Mouse (Mus musculus): ENCODE measurements around the gene Mob4. TPM values are rescaled to one million over a fixed set of nuclear protein-coding genes. Genes with fewer than 3 reads are reported as not detected.

The Mob4 gene
- polyA plus RNA-seq, 1 experiment = 11.1 TPM

DNA sequence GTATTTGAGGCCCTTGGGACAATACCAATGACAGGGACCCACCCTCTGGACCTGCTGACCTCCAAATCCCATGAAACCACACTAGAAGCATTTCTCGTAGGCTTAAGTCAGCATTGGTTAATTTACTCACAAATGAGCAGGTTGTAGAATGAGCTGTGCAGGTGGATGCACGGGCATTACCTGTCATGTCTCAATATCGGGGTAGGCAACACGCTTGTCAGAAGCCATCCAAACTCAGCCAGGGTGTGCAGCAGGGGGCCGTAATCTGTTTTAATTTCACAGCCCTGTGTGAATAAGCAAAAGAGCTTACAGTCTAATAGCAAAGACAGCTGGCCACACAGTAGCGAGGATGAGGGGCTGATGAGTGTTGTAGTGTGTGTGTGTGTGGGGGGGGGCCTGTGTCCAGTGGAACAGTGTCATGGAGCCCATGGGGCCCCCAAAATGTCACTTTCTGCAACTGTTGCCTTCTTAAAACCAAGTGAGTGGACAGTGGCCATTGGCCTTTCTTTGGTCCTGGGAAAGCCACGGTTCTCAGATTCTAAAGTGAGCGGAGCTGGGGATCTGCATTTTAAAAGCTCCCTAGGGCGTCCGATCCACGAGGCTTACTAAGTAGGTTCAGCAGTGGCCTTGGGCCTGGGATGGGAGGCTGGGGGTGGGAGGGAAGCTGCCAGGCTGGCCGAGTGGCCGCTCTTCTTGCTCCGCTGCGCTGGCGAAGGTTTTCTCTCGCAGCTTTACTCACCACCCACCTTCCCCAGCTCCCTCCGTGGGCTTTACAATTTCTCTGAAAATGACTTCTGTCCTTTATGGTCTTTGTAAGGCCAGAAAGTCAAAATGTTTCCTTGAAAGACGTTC, 63.3 kb downstream of the Mob4 start:
- DNase-seq = no peak
- Histone ChIP-seq H3K4me3 (replicated peaks; ENCODE audit: extremely low read depth, low read depth, low read length) (no peak overlapping the region), H3K4me1 (ENCODE audit: control insufficient read depth, insufficient read depth, low read length) (0 out of 2 replicates have a peak, but pooled peaks cover 2% of the 10 kb centered on the region)
- 84% methylated on average over 19 of the region's 19 CpGs for WGBS
- TF ChIP-seq POLR2A (IDR thresholded peaks at IDR 0.05; ENCODE audit: borderline replicate concordance, extremely low read depth, low read depth, low read length) = no peak
- no peak for TF ChIP-seq CTCF (IDR thresholded peaks at IDR 0.05; ENCODE audit: insufficient read depth, low read length)

GRCm38 (mm10) chr1:55195021-55195420, 64.0 kb downstream of the Mob4 start:
- TF ChIP-seq POLR2A (IDR thresholded peaks at IDR 0.05; ENCODE audit: borderline replicate concordance, extremely low read depth, low read depth, low read length) = no peak
- Histone ChIP-seq H3K4me3 (replicated peaks; ENCODE audit: extremely low read depth, low read depth, low read length) (no peak overlapping the region), H3K4me1 (ENCODE audit: control insufficient read depth, insufficient read depth, low read length) (0 out of 2 replicates have a peak, but pooled peaks cover 2% of the 10 kb centered on the region)
- DNase-seq = no peak
- WGBS = 82% methylated on average over 4 of the region's 4 CpGs

DNA sequence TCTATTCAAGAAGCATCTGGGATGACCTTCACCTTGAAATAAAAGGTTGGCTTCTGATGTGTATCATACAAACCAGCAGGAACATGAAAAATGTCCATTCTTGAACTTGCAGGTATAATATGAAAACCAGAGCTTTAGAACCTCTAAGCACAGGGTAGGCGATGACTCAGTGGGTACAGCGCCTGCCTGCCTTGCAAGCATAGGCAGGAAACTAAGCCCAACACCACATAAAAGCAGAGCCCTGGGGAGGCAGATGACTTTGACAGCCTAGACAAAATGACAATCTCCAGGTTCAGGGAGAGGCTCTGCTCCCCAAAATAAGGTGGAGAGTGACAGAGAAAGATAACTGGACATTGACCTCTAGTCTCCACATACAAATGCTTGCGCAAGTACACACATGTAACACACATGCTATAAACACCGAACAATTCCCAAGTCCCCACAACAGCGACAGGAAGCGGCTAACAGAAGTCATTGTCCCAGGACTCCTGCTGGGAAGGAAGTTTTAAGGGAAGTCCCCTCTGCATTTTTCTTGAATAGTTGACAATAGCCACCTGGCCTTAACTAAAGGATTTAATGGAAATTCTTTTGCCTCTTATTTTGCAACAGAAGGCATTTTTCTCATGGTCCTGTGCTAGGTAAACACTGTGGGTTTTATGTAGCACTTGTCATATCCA, 65.4 kb downstream of the Mob4 start:
- 38% methylated on average over 6 of the region's 6 CpGs for WGBS
- DNase-seq = no peak
- Histone ChIP-seq H3K4me3 (replicated peaks; ENCODE audit: extremely low read depth, low read depth, low read length) (no peak overlapping the region), H3K4me1 (ENCODE audit: control insufficient read depth, insufficient read depth, low read length) (0 out of 2 replicates have a peak, but pooled peaks cover 2% of the 10 kb centered on the region)
- TF ChIP-seq POLR2A (IDR thresholded peaks at IDR 0.05; ENCODE audit: borderline replicate concordance, extremely low read depth, low read depth, low read length) = no peak
- TF ChIP-seq CTCF (IDR thresholded peaks at IDR 0.05; ENCODE audit: insufficient read depth, low read length) = no peak

DNA sequence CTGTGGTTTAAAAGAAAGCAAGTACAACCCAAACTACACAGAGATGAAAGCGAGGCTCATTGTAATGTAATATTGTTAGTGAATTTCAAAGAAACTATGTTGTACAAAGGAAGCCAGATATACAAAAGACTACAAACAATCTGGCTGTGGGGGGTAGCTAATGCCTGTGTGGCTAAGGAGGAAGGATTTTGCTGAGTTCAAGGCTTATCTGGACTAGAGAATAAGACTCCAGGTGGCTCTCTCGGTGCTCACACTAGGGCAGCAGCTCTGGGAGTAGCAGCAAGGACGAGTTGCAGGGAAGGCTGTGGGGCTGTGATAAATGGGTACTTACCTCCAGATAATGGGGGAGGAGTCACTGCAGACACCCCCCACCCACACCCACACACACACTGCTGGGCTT, 67.7 kb downstream of the Mob4 start:
- Histone ChIP-seq H3K4me1 (ENCODE audit: control insufficient read depth, insufficient read depth, low read length) (no peaks in the 10 kb centered on the region), H3K4me3 (replicated peaks; ENCODE audit: extremely low read depth, low read depth, low read length) (no peak overlapping the region)
- WGBS = 41% methylated on average over 3 of the region's 3 CpGs
- TF ChIP-seq CTCF (IDR thresholded peaks at IDR 0.05; ENCODE audit: insufficient read depth, low read length) (no peak), POLR2A (IDR thresholded peaks at IDR 0.05; ENCODE audit: borderline replicate concordance, extremely low read depth, low read depth, low read length) (no peak)
- no peak for DNase-seq

- Histone ChIP-seq H3K4me3 (replicated peaks; ENCODE audit: extremely low read depth, low read depth, low read length) (peak overlapping the region; percentile 10), H3K4me1 (ENCODE audit: control insufficient read depth, insufficient read depth, low read length) (no peaks in the 10 kb centered on the region)
- 60% methylated on average over 18 of the region's 18 CpGs for WGBS
- no peak for DNase-seq
- no peak for TF ChIP-seq CTCF (IDR thresholded peaks at IDR 0.05; ENCODE audit: insufficient read depth, low read length)
- TF ChIP-seq POLR2A (IDR thresholded peaks at IDR 0.05; ENCODE audit: borderline replicate concordance, extremely low read depth, low read depth, low read length) = no peak
Measured at GRCm38 (mm10) chr1:55201850-55202752, 71.1 kb downstream of the Mob4 start.

Other genes starting within 250 kb of the Mob4 start
- gene Ankrd44, start 204.8 kb upstream of the Mob4 start, polyA plus RNA-seq (2012; rRNA removed) = 39.0 and 67.3 TPM in 2 replicates
- 27.3 and 50.8 TPM in 2 replicates for gene Sf3b1, start 103.8 kb upstream of the Mob4 start, polyA plus RNA-seq (2012; rRNA removed)
- 8.7 and 11.2 TPM in 2 replicates for gene Coq10b, start 78.5 kb upstream of the Mob4 start, polyA plus RNA-seq (2012; rRNA removed)
- 10.8 and 13.1 TPM in 2 replicates for gene Hspe1, start 43.1 kb upstream of the Mob4 start, polyA plus RNA-seq (2012; rRNA removed)
- gene Hspd1, start 43.0 kb upstream of the Mob4 start, polyA plus RNA-seq (2012; rRNA removed) = 12.2 and 19.2 TPM in 2 replicates
- 6.1 and 10.9 TPM in 2 replicates for gene Rftn2, start 95.6 kb downstream of the Mob4 start, polyA plus RNA-seq (2012; rRNA removed)
- gene Mars2, start 105.9 kb downstream of the Mob4 start, polyA plus RNA-seq (2012; rRNA removed) = 1.4 and 1.5 TPM in 2 replicates
- gene Boll, start 232.2 kb downstream of the Mob4 start, polyA plus RNA-seq (2012; rRNA removed) = 0.27 TPM in 1 of 2 replicates, not detected in the other

All from lung, adult 2 months (tissue).